Mouse (Mus musculus) lung, adult 2 months (tissue): ENCODE data around the gene Cab39l.

Source experiments
- CTCF ChIP-seq: fragments of 200-500 bp; IDR thresholded peaks from 2 replicates; pipeline ENCODE4 v1.5.1; 2011; ENCODE audit warnings: mild to moderate bottlenecking, low read length, control low read depth; ENCODE audit not compliant: insufficient read depth
- POLR2A ChIP-seq: fragments of 200-500 bp; IDR thresholded peaks from 2 replicates; pipeline ENCODE4 v1.6.1; 2011; ENCODE audit warnings: low read depth, mild to moderate bottlenecking, control low read depth, low read length, borderline replicate concordance; ENCODE audit errors: extremely low read depth

DNA sequence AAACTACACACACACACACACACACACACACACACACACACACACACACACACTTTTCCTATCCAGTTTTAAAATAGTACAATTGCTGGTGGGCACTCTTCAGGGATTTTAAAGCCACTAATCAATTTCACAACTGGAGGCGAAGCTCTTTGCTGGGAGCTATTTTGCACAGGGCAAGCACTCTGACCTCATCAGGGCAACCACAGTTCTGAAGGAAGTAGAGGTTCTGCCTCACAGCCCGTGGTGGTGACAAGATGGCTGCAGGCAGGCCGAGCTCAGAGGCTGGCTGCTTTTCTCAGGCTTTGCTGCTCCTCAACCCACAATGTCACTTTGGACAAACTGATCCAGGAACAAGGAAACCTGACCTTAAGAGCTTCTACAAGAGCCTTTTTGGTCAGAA lies 166.2 kb downstream of the Cab39l start:
- TF ChIP-seq CTCF (no peak), POLR2A (no peak)
